Mouse (Mus musculus) 416B (cell line): ENCODE measurements around the gene Bcl9.
A peak's percentile ranks its signal among the peaks of the same experiment; 100 is the strongest.

Experiments
- DNase-seq: peaks from one replicate; pipeline ENCODE4 v3.0.0; 2011; ENCODE audit warnings: low read depth

The Bcl9 gene

GRCm38 (mm10) chr3:97297553-97298432, at the start of gene Bcl9:
Bcl9 (minus strand) TSS chr3:97297917.
- peak; percentile 5 for DNase-seq

GRCm38 (mm10) chr3:97339193-97339576, 41.5 kb upstream of the Bcl9 start:
- no peak for DNase-seq

DNA sequence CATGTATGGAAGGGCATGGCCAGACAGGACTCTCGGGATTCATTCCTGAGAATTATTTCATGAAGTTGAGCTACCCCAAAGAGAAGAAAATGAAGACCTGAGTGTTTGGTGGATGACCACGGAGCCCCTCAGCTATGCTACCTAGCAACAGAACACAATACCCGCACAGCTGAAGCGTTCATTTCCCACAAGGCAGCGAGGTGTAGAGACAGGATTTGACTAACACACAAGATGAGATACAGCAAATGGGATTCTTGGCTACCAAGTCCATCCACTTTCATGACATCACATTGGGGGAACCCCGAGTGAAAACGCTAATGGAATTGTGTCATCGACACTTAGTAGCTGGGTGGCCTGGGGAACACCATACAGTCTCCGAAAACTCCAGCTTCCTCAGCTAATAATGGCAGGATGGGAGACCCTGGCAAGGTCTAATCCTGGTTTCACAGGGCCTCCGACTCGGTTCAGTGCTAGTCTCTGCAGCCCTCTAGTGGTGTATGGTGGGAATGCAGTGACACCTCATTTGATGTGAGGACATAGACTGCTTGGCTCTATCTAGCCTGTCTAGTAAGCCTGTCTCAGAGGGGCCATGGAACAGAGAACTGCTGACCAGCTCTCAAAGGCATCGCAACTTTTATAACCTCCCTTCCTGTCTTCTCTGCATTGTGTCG, 40.9 kb upstream of the Bcl9 start:
- DNase-seq, result peak; percentile 65

DNA sequence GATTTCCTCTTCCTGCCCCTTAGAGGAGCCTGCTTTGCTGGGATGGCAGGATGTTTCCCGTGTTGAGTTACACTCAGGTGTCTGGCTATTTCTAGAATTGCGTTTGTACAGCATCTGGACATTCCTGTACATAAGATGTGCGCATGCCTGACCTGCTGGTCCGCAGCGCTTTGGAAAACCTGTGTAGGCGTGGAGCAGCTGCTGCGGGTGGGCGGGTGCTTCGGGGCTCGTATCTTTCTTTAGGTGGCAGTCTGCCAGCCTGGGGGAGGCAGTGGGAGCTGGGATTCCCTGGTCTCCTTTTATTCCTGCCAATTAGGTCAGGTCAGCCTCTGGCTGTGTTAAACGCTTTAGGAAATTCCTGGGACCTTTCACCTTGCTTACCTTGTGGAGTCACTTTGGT, 39.6 kb upstream of the Bcl9 start:
- no peak for DNase-seq

- DNase-seq, result no peak
Measured at GRCm38 (mm10) chr3:97336331-97336730, 38.6 kb upstream of the Bcl9 start.

DNA sequence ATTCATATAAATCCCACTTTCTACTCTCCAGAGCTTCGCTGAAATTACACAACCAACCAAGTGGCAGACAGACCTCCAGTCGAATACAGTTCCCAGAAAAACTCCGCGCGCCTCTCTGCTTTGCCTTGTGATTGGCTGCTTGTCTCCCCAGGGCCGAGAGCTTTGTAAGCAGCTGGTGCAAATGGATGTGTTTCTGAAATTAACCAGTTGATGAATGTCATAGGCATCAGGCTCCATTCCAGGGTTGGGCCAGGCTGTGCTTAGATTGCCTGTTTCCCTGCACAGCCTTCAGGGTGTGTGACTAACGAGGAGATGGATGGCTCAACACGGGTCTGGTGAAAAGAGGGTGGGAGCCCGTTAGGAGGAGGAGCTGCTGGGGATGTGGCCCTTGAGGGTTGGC, 36.9 kb upstream of the Bcl9 start:
- DNase-seq, result no peak

DNA sequence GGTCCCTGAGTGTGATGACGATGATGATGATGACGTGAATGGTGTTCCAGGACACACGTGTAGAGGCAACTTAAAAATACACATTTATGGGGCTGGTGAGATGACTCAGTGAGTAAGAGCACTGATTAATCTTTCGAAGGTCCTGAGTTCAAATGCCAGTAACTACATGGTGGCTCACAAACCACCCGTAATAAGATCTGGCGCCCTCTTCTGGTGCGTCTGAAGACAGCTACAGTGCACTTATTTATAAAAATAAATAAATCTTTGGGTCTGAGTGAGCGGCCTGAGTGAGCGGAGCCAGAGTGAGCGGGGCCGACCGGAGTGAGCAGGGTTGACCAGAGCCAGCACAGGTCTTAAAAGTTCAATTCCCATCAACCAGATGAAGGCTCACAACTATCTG, 34.5 kb upstream of the Bcl9 start:
- peak; percentile 26 for DNase-seq

GRCm38 (mm10) chr3:97327809-97328208, 30.1 kb upstream of the Bcl9 start:
- DNase-seq, result no peak

- DNase-seq, result peak; percentile 7
Measured at GRCm38 (mm10) chr3:97327356-97327755, 29.6 kb upstream of the Bcl9 start.

GRCm38 (mm10) chr3:97325621-97326345, 28.1 kb upstream of the Bcl9 start:
- no peak for DNase-seq

GRCm38 (mm10) chr3:97324046-97324445, 26.3 kb upstream of the Bcl9 start:
- DNase-seq, result no peak

DNA sequence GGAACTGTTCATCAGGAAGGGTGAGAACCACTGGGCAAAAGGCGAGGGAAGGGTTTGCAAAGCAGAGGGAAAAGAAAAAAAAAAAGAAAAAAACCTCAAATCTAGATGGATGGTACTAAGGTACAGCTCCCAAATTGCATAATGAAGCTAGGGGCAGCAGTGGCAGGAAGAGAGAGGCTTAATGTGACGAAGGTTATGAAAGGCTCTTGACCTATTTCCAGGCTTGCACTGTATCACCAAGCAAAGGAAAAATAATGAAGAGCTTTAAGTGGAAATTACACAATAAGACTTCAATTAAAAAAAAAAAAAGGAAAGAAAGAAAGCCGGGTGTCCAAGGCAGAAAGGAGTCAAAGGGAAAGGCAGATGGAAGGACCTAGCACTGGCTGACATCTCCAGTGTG, 19.6 kb upstream of the Bcl9 start:
- no peak for DNase-seq

DNA sequence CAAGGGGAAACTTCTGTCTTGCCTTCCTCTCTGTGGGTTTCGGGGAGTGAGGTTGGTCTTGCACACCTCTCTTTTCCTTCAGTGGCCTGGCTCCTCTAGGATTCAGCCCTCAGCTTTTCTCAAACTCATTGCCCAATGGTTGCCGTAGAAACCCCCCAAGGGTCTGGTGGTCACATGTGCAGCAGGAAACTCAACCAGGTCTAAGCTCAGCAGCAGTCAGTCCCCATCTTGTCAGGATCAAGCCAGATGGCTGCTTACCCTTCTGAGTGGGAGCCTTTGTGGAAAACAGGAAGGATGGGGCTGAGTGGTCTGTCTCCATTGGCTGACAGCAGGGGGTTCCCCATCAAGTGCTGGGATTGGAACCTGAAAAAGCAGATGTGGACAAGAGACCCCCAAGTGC, 15.7 kb upstream of the Bcl9 start:
- no peak for DNase-seq

DNA sequence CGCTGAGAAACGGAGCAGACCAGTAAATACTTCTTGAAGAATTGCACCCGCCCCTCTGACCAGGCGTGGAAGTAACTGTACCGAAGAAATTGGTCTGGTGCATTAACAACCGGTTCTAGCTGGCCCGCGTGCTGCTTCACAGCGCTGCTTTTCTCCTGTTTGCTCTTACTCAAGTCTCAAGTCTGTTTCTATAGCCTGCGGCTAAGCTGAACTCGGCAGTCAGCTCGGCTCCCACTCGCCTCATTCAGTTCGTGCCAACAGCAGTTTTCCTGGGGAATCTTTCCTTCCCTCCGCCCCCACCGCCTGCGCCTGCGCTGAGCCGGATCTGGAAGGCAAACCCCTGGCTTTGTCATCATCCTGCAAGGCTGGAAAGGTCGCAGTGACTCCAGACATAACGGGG, 14.3 kb upstream of the Bcl9 start:
- no peak for DNase-seq

GRCm38 (mm10) chr3:97309748-97310536, 12.2 kb upstream of the Bcl9 start:
- DNase-seq, result no peak

GRCm38 (mm10) chr3:97308440-97308839, 10.7 kb upstream of the Bcl9 start:
- no peak for DNase-seq

DNA sequence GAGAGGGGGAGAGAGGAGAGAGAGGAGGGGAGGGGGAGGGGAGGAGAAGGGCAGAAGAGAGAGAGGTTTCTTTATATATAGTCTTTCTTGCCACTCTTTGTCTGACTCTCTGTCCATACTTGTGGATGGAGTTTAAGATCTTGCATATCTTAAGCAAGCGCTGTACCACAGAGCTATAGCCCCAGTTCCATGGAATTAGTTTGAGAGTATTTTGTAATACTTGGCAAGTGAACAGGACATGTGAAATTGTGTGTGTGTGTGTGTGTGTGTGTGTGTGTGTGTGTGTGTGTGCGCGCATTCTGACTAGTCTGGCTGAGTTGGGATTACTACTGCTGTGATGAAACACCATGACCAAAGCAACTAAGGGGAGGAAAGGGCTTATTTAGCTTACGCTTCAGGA, 8.2 kb upstream of the Bcl9 start:
- no peak for DNase-seq

GRCm38 (mm10) chr3:97301586-97301985, 3.9 kb upstream of the Bcl9 start:
- DNase-seq, result no peak

- peak; percentile 5 for DNase-seq
Measured at GRCm38 (mm10) chr3:97300370-97300769, 2.7 kb upstream of the Bcl9 start.

GRCm38 (mm10) chr3:97299885-97300284, 2.2 kb upstream of the Bcl9 start:
- no peak for DNase-seq

- no peak for DNase-seq
Measured at GRCm38 (mm10) chr3:97298856-97299465, 1.2 kb upstream of the Bcl9 start.
